Mouse (Mus musculus) brain, embryonic 14.5 days (tissue): ENCODE results near the gene Sys1. TPM values are rescaled to one million over a fixed set of nuclear protein-coding genes. Genes with fewer than 3 reads are reported as not detected.

Source experiments
- DNase-seq: peaks from one replicate; pipeline ENCODE4 v3.0.0-alpha.2; 2011; ENCODE audit warnings: low read depth
- CTCF ChIP-seq: fragments of 200-500 bp; IDR thresholded peaks from 2 replicates; pipeline ENCODE4 v1.5.1; 2012; ENCODE audit warnings: inconsistent platforms, mild to moderate bottlenecking, moderate library complexity, borderline replicate concordance; ENCODE audit not compliant: insufficient read depth, insufficient read length; ENCODE audit errors: extremely low read depth
- POLR2A ChIP-seq: fragments of 200-500 bp; IDR thresholded peaks from 2 replicates; pipeline ENCODE4 v1.6.1; 2012; ENCODE audit warnings: mild to moderate bottlenecking, inconsistent platforms, borderline replicate concordance; ENCODE audit not compliant: poor library complexity, insufficient read depth, insufficient read length, severe bottlenecking; ENCODE audit errors: extremely low read depth
- polyA plus RNA-seq: library from polyadenylated mRNA; depleted of rRNA; stranded (reverse); fragments of >200 nt; gene quantifications from 2 replicates; pipeline ENCODE4 v1.2.3, GENCODE M21; 2012

Gene Sys1
- polyA plus RNA-seq, 1 experiment, result 69.6 TPM

DNA sequence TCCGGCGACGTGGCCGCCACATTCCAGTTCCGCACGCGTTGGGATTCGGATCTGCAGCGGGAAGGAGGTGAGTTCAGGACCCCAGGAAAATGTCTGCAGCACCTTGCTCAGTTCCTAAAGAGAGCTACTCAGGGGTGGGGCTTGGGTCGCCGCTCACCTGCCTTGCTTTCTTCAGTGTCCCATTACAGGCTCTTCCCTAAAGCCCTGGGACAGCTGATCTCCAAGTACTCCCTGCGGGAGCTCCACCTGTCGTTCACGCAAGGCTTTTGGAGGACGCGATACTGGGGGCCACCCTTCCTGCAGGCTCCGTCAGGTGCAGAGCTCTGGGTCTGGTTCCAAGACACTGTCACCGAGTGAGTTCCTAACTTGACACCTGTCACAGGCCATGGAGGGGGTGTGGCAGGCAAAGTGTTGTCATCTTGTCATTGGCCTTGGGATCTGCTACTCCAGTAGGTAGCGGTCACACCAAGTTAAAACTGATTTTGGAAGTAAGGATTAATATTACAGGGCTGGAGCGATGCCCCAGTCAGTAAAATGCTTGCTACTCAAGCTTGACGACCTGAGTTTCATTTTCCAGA is 41.0 kb downstream of the Sys1 start:
- DNase-seq, result no peak
- no peak for TF ChIP-seq POLR2A
- no peak for TF ChIP-seq CTCF

DNA sequence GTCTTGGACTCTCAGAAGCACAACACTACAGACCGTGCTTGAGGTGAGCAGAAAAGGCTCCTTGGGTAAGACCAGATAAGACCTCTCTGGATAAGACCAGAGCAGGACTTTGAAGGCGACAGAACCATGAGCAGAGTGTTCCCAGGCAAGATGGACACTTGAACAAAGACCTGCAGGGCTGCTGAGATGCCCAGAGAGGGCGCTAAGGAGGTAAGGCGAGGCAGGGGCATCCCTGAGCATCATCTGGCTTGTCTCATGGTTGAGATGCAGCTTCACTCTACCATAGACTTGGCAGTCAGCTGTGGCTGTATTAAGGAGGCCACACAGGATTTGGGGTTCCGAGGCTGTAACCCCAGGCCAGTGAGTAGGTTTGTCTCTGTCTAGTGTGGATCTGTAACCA is 42.6 kb downstream of the Sys1 start:
- TF ChIP-seq POLR2A (no peak), CTCF (0 out of 2 replicates have a peak, but pooled peaks have one; percentile 1)
- no peak for DNase-seq

DNA sequence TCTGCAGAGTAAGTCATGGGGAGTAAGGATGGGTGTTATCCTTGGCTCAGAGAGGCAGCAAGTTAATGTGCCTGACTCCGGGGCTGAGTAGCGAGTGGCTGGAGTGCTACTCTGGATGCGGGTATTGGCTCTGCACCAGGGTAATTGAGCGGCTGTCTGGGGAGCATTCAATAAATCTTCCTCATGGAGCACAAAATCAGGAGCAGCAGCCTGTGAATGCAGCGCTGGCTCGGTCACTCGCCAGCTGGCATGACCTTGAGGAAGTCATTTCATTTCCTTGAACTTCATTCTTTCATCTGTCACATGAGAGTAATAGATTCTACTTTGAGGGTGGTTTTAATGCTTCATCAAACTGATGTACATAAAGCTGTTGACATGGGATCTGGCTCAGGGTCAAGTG is 43.7 kb downstream of the Sys1 start:
- TF ChIP-seq POLR2A (no peak), CTCF (no peak)
- DNase-seq, result no peak

DNA sequence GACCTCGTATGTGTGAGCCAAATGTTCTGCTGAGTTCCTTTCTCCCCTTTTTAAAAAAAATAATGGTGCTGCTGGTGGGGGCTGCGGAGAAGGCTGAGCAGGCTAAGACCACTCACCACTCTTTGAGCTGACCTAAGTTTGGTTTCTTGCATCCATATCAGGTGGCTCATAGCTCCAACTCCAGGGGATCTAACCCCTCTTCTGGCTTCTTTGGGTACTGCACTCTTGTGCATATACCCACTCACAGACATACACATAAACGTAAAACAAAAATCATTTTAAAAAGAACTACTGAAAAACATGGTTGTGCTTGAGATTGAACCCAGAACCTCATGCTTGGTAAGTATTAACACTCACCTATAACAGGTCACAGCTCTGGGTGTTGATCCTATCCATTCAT is 48.2 kb downstream of the Sys1 start:
- TF ChIP-seq POLR2A (no peak), CTCF (peak; percentile 22; the same call in 1 of the 2 replicates)
- DNase-seq, result no peak

DNA sequence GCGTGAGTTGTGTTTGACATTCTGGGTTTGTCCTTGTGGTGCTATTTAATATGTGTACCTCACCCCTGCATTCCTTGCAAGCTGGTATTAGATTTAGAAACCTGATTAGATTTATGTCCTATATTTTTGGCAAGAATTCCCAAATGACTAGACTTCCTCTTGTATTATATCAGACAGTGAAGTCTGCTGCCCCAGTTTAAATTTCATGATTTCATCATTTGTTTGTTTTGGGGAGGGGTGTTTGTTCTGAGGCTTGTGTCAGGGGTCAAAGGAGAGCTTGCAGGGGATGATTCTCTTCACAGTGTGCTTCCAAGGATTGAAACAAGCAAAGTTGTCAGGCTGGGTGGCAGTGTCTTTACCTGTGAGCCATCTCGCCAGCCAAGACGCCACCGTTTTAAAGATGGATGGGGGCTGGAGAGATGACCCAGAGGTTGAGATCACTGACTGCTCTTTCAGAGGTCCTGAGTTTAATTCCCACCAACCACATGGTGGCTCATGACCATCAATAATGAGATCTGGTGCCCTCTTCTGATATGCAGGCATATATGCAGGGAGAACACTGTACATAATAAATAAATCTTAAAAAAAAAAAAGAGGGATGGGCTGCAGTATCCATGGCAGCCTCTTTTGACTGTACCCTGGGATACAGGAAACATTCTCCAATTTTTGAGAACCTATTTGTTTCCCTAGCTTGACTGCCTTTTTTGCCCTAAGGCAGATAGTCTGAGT is 49.0 kb downstream of the Sys1 start:
- DNase-seq, result no peak
- TF ChIP-seq POLR2A (no peak), CTCF (no peak)

DNA sequence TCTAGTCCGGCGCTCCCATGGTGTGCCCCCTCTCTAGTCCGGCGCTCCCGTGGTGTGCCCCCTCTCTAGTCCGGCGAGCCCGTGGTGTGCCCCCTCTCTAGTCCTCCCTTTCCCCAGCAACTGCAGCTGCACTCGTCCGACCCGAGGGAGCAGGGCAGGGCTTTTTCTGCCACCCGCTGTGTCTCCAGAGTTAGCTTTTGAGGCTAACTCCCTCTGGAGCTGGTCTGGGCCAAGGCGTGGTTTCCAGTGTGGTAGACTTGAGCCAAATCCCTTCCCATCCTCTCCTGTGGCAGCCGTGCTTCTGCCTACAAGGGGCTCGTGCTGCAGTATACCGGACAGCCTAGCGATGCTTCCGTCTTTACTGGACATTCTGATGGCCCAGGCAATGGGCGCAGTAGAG is 51.0 kb downstream of the Sys1 start:
- DNase-seq, result no peak
- no peak for TF ChIP-seq POLR2A

DNA sequence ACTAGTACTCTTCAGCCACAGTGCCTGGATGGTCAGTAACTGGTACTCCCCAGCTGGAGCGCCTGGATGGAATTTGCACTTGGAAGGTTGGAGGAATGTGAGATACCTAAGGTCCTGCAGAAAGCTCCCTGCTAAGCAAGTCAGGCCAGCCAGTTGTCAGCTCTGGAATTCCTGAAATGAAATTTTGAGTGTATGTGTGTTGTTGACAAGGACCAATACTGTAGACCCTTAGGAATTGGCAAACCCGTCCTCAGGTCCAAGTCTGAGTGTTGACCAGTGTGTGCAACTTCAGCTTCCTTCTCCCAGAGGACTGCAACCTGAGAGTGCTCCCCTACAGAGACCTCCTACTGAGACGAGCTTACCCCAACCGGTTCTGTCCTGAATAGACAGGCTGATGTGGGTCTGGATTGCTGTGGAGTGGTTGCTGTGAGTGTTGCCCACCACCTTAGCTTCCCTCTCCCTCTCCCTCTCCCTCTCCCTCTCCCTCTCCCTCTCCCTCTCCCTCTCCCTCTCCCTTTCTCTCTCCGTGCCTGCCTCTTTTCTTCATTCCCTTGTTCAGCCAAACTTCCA is 53.9 kb downstream of the Sys1 start:
- DNase-seq, result no peak
- TF ChIP-seq CTCF, result no peak
- no peak for TF ChIP-seq POLR2A

DNA sequence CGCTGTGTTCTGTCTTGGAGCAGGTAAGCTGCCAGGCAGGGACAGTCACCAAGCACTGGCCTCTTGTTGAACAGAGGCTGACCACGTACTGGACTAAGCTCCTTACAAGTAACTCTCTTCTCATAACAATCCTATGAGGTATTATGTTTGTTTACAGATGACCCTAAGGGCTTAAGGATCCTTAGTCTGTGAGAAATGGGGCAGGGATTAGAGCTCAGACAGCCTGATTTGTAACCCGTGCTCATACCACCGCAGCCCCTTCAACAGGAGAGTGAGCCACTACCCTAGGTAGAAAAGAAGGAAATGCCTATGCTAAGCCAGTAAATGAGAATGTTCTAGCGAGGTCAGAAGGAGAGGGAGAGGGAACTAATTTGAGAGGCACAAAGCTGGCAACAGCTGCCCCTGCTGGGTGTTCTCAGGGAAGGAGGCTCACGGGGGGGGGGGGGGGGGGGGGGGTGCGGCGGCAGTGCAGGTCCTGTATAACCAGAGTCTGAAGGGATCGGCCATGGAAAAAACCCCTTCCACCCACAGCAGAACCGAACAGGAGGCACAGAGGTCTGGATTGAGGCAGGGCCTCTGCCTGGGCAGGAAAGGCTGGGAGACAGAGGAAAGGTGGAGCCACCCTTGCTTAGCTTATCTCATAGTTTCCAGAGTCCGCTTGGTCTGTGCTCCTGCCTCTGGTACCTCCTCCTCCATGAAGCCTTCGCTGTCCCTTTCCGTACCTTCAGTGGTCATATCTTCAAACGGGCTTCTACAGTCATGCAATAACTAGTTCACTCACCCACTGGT is 55.6 kb downstream of the Sys1 start:
- TF ChIP-seq POLR2A (no peak), CTCF (no peak)
- DNase-seq, result no peak

DNA sequence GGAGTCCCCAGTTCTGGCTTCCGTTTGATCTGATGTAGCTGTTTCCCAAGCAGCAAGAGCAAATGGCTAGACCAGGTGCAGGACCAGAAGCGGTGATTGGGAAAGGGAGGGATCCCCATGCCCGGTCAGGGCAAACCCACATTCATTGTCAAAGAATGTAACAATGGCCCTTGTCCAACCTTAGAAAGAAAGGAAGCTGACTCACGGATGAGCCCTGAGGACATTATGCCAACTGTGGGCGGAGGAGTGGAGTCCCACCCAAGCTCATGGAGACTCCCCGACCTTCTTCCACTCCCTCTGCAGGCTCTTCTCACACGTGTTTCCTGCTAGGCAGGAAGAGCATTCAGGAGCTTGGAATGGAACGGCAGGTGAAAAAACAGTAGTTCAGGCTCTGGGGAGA is 56.6 kb downstream of the Sys1 start:
- no peak for DNase-seq
- TF ChIP-seq CTCF, result no peak

DNA sequence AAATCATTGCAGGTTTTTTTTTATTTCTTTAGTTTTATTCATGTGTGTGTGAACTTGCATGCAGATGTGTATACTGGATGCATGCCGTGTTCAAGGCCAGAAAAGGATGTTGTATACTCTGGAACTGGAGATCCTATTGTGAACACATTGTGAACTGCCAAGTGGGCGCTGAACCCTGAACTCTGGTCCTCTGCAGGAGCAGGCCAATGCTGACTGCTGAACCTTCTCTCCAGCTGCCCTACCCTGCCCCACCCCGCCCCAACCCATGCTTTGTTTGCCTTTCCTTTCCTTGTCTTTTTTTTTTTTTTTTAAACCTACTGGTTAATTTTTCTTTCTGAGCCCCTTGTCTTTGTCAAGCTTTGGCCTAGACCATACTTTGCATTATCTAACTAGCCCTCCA is 58.2 kb downstream of the Sys1 start:
- no peak for DNase-seq
- TF ChIP-seq POLR2A (no peak), CTCF (no peak)

DNA sequence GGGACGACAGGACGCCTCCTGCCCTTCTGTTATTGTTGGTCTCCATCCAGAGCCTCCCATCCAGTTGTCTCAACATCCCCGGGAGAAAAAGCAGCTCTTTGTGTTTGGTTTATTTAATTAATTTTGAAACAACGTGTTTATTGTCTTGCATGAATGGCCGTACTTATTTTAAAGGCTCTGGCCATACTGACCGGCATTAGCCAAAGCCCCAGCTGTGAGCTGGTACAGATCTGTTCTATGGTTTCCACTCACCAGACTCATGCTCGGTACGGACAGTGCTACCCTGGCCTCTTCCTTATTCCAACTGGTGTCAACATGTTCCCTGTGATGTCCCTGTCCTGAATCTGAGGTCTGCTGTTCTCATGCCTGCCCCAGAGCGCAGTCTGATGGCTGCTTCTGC is 59.1 kb downstream of the Sys1 start:
- TF ChIP-seq CTCF (no peak), POLR2A (no peak)
- DNase-seq, result no peak
